Mouse (Mus musculus): ENCODE results near the gene Ttc13. TPM values are rescaled to one million over a fixed set of nuclear protein-coding genes. Genes with fewer than 3 reads are reported as not detected.

Gene Ttc13
- polyA plus RNA-seq (2012; rRNA removed) = 39.1 and 41.6 TPM in 2 replicates

DNA sequence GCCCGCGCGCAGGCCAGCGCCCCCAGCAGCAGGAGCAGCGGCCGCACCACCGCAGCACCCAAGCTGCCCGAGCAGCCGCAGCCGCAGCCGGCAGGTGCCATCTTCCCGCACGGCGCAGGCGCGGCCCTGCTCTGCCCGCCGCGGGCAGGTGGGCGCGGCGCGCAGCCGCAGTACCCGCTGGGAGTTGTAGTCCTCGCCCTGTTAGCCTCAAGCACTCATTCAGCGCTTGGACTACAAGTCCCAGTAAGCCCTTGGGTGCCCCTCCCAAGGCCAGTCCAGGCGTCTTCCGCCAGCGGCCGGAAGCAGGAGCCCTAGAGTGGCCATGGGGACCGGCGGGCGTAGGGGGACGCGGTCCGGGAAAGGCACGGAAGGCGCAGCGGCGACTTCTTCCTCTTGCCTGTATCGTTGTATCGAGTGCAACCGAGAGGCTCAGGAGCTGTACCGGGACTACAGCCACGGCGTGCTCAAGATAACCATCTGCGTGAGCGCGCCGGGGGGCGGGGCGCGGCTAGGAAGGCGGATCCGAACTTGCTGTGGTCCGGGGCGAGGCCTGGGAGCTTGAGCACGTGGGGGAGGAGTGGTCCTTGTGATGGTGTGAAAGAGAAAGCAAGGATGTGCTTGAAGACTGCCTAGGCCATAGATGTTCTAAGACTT lies at the start of gene Ttc13, which contains the start of gene Arv1:
Ttc13 (minus strand) TSS at position 122 of the 654 bp plus-strand sequence.
Arv1 (plus strand) TSS at position 278 of the 654 bp plus-strand sequence.
- DNase-seq = peak; percentile 94 to 98
- peaks cover 15% of the 10 kb centered on the region; the same call in 1 of the 2 replicates for H3K4me1 ChIP-seq (ENCODE audit: control insufficient read depth, insufficient read depth, low read length)
- no peak within 1 kb of the TSS for H3K27ac ChIP-seq (ENCODE audit: insufficient read depth, low read length)
- WGBS = 1% methylated on average over 59 of the region's 59 CpGs
- H3K4me3 ChIP-seq (replicated peaks; ENCODE audit: insufficient read depth, low read depth, low read length) = peak within 1 kb of the TSS; percentile 98
- no peaks in the 10 kb centered on the region for H3K27me3 ChIP-seq (ENCODE audit: control insufficient read depth, insufficient read depth, low read length)
- TF ChIP-seq POLR2A (IDR thresholded peaks at IDR 0.05; ENCODE audit: borderline replicate concordance, insufficient read depth, low read length) (peak; percentile 79), CTCF (IDR thresholded peaks at IDR 0.05; ENCODE audit: borderline replicate concordance, insufficient read depth, low read depth, low read length) (no peak)

- 72% methylated on average over 7 of the region's 7 CpGs for WGBS
- H3K27me3 ChIP-seq (ENCODE audit: control insufficient read depth, insufficient read depth, low read length) = no peaks in the 10 kb centered on the region
- H3K27ac ChIP-seq (ENCODE audit: insufficient read depth, low read length) = no peak overlapping the region
- TF ChIP-seq POLR2A (IDR thresholded peaks at IDR 0.05; ENCODE audit: borderline replicate concordance, insufficient read depth, low read length) = no peak
- TF ChIP-seq CTCF (IDR thresholded peaks at IDR 0.05; ENCODE audit: borderline replicate concordance, insufficient read depth, low read depth, low read length) = no peak
- no peak for DNase-seq
- H3K4me3 ChIP-seq (replicated peaks; ENCODE audit: insufficient read depth, low read depth, low read length) = no peak overlapping the region
- H3K4me1 ChIP-seq (ENCODE audit: control insufficient read depth, insufficient read depth, low read length) = no peaks in the 10 kb centered on the region
These were observed 41.3 kb upstream of the Ttc13 start for GRCm38 (mm10) chr8:124763061-124763460.

DNA sequence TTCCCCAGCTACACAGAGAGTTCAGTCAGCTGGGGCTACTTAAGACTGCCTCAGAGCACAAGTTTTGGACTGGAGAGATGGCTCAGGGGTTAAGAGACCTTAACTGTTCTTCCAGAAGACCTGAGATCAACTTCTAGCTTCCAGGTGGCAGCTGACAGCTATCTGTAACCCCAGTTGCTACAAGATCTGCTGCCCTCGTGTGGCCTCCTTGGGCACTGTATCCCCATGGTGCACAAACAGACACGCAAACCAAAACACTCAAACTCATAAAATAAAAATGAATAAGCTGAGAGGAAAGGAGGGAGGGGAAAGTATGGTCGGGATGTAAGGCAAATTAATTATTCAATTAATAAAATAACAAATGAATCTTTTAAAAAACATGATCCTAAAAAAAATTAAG lies 36.8 kb upstream of the Ttc13 start:
- H3K4me1 ChIP-seq (ENCODE audit: control insufficient read depth, insufficient read depth, low read length) = no peaks in the 10 kb centered on the region
- H3K4me3 ChIP-seq (replicated peaks; ENCODE audit: insufficient read depth, low read depth, low read length) = no peak overlapping the region
- 38% methylated on average over 3 of the region's 3 CpGs for WGBS
- H3K27ac ChIP-seq (ENCODE audit: insufficient read depth, low read length) = no peak overlapping the region
- TF ChIP-seq CTCF (IDR thresholded peaks at IDR 0.05; ENCODE audit: borderline replicate concordance, insufficient read depth, low read depth, low read length) (peak; percentile 30; the same call in 1 of the 2 replicates), POLR2A (IDR thresholded peaks at IDR 0.05; ENCODE audit: borderline replicate concordance, insufficient read depth, low read length) (no peak)
- no peaks in the 10 kb centered on the region for H3K27me3 ChIP-seq (ENCODE audit: control insufficient read depth, insufficient read depth, low read length)
- no peak for DNase-seq

- Histone ChIP-seq H3K27me3 (ENCODE audit: control insufficient read depth, insufficient read depth, low read length) (peaks cover 2% of the 10 kb centered on the region; the same call in 1 of the 2 replicates), H3K4me1 (ENCODE audit: control insufficient read depth, insufficient read depth, low read length) (no peaks in the 10 kb centered on the region), H3K27ac (ENCODE audit: insufficient read depth, low read length) (no peak overlapping the region), H3K4me3 (replicated peaks; ENCODE audit: insufficient read depth, low read depth, low read length) (no peak overlapping the region)
- WGBS = 73% methylated on average over 5 of the region's 5 CpGs
- no peak for DNase-seq
- no peak for TF ChIP-seq CTCF (IDR thresholded peaks at IDR 0.05; ENCODE audit: borderline replicate concordance, insufficient read depth, low read depth, low read length)
- TF ChIP-seq POLR2A (IDR thresholded peaks at IDR 0.05; ENCODE audit: borderline replicate concordance, insufficient read depth, low read length) = no peak
These were observed 34.8 kb upstream of the Ttc13 start for GRCm38 (mm10) chr8:124756601-124757000.

DNA sequence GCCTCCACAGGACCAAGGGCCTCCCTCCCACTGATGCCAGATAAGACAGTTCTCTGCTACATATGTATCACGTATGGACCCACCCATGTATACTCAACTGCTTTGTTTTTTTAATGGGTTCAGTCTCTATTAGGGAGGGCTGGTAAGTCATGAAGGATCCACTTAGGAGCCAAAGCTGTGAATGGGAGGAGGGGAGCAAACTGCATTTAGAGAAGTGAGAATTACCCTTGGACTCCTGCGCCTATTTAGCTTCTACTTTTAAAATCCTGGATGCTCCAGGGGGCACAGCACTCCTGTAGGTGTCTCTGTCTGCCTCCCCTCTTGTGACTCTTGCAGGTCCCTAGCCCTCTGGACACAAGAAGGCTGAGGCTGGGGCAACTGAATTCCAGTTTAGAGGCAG lies 34.4 kb upstream of the Ttc13 start:
- no peak for DNase-seq
- 77% methylated on average over 2 of the region's 2 CpGs for WGBS
- no peak overlapping the region for H3K27ac ChIP-seq (ENCODE audit: insufficient read depth, low read length)
- no peaks in the 10 kb centered on the region for H3K4me1 ChIP-seq (ENCODE audit: control insufficient read depth, insufficient read depth, low read length)
- no peak overlapping the region for H3K4me3 ChIP-seq (replicated peaks; ENCODE audit: insufficient read depth, low read depth, low read length)
- no peak for TF ChIP-seq POLR2A (IDR thresholded peaks at IDR 0.05; ENCODE audit: borderline replicate concordance, insufficient read depth, low read length)
- TF ChIP-seq CTCF (IDR thresholded peaks at IDR 0.05; ENCODE audit: borderline replicate concordance, insufficient read depth, low read depth, low read length) = no peak
- H3K27me3 ChIP-seq (ENCODE audit: control insufficient read depth, insufficient read depth, low read length) = peaks cover 2% of the 10 kb centered on the region; the same call in 1 of the 2 replicates

GRCm38 (mm10) chr8:124755481-124755880 lies 33.7 kb upstream of the Ttc13 start:
- Histone ChIP-seq H3K4me3 (replicated peaks; ENCODE audit: insufficient read depth, low read depth, low read length) (no peak overlapping the region), H3K27ac (ENCODE audit: insufficient read depth, low read length) (no peak overlapping the region), H3K27me3 (ENCODE audit: control insufficient read depth, insufficient read depth, low read length) (peaks cover 2% of the 10 kb centered on the region; the same call in 1 of the 2 replicates), H3K4me1 (ENCODE audit: control insufficient read depth, insufficient read depth, low read length) (no peaks in the 10 kb centered on the region)
- no peak for DNase-seq
- 85% methylated on average over 8 of the region's 8 CpGs for WGBS
- TF ChIP-seq POLR2A (IDR thresholded peaks at IDR 0.05; ENCODE audit: borderline replicate concordance, insufficient read depth, low read length) (no peak), CTCF (IDR thresholded peaks at IDR 0.05; ENCODE audit: borderline replicate concordance, insufficient read depth, low read depth, low read length) (no peak)

GRCm38 (mm10) chr8:124754792-124755190 lies 33.0 kb upstream of the Ttc13 start:
- TF ChIP-seq CTCF (IDR thresholded peaks at IDR 0.05; ENCODE audit: borderline replicate concordance, insufficient read depth, low read depth, low read length) (no peak), POLR2A (IDR thresholded peaks at IDR 0.05; ENCODE audit: borderline replicate concordance, insufficient read depth, low read length) (no peak)
- Histone ChIP-seq H3K4me3 (replicated peaks; ENCODE audit: insufficient read depth, low read depth, low read length) (no peak overlapping the region), H3K4me1 (ENCODE audit: control insufficient read depth, insufficient read depth, low read length) (no peaks in the 10 kb centered on the region), H3K27ac (ENCODE audit: insufficient read depth, low read length) (no peak overlapping the region), H3K27me3 (ENCODE audit: control insufficient read depth, insufficient read depth, low read length) (peaks cover 3% of the 10 kb centered on the region; the same call in 1 of the 2 replicates)
- no peak for DNase-seq
- 63% methylated on average over 4 of the region's 4 CpGs for WGBS
